Mouse (Mus musculus): Measurements from ENCODE around the gene Fasn.
A peak's percentile ranks its signal among the peaks of the same experiment; 100 is the strongest.
"Not testable (repeated sequence)": the region's sequence is repeated elsewhere in the genome, so short reads cannot be mapped to it uniquely, and the experiment has no call there.

The Fasn gene

DNA sequence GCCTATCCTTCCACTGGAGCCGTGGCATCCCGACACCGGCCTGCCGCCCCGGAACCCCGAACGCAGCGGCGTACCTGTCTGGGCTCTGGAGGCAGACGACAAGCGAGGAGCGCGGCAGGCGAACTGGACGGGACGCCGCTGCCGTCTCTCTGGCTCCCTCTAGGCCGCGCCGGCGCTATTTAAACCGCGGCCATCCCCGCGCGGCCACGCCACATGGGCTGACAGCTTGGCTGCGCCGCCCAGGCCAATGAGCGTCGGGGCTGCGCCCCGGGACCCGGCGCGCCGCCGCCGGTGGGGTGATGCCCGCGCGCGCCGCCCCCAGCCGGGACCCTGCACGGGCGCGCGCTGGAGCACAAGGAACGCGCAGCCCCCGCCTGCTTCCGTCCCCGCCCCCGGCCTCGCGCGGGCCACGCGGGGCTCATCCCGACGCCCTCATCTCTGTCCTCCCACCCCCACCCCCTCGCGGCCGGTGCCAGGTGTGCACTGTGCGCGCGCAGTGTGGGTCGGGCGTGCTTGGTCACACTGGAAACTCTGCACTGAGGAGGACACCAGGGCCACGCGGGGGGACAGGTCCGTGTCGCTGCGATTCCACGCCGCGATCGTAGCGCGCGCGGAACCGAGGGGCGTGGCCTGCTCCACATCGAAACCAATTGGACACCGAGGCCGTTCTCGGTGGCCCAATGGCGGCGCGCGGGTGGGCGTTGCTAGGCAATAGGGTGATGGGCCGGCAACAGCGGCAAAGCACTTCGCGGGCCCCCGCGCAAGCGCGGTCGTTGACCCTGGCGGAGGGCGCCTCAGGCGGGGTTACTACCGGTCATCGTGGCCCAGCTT is at the start of gene Fasn:
Gene Fasn (minus strand): TSS at position 592 of the 831 bp plus-strand sequence.
- DNase-seq (ENCODE audit: low read depth, low spot score): peak; percentile 96

DNA sequence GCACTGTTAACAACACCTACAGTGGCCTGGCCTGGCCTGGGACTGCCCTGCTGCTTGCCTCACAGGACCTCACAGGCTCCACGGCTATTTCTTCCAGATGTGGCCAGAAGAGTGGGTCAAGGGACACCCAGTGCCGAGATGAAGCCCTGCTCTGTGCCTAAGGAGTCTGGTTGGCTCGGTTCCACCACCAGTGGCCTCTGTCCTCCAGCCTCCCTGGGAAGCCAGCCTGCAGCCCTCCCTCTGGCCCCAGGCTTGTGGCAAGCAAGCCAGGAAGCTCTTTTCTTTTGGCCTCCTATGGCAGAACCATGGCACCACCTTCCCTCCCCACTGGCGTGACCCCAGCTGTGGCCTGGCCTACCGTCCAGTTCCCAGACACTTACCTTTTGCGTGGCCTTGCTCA is 48.9 kb upstream of the Fasn start:
- no peak for DNase-seq (ENCODE audit: low read depth, low spot score)

DNA sequence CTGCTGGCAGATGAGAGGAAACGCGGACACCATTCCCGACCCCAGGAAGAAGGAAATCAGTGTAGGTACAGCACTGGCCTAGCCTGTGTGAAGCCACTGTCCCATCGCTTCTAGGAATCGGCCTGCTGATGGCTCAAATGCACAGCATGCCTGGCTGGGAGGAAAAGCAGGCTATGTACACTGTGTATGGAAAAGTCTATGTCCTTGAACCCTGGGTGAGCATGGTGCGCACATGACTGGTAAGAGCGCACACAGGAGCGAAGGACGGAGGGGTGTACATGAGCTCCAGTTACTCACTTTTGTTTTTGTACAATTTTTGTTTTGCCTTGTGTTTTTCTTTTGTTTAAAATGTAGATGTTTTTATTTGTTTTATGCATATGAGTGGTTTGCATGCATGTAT is 47.2 kb upstream of the Fasn start:
- DNase-seq (ENCODE audit: low read depth, low spot score): no peak

DNA sequence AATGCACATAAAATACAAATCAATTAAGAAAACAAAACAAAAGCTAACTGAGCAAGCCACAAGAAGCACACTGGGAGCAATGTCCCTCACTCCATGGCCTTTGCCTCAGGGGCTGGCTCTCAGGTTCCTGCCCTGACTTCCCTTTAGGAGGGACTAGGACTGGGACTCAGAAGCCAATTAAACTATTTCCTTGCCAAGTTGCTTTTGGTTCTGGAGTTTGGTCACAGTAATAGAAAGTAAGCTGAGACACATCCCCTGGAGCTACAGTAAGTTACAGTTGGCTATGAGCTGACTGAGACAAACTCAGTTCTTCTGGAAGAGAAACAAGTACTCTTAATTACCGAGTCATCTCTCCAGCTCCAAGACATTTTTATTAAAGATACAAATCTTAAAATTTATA is 41.5 kb upstream of the Fasn start:
- DNase-seq (ENCODE audit: low read depth, low spot score): no peak

DNA sequence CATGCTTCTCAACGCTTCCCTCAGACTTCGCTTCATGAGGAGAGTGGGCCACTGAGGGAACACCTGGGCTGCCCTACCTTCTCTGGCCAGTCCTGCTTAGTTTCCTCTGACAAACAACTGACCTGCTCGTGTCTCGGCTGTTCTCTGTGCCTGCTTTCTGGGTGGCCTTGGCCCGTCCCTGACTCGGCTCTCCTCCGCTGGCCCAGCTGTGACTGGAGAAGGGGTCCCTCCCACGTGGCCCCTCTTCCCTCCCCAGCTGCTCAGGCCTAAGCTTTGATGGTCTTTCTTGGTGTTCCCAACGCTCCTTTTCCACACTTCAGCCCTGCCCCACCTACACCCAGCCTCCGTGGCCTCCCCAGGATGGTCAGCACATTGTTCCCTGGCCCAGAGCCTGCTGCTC is 38.5 kb upstream of the Fasn start:
- no peak for DNase-seq (ENCODE audit: low read depth, low spot score)

DNA sequence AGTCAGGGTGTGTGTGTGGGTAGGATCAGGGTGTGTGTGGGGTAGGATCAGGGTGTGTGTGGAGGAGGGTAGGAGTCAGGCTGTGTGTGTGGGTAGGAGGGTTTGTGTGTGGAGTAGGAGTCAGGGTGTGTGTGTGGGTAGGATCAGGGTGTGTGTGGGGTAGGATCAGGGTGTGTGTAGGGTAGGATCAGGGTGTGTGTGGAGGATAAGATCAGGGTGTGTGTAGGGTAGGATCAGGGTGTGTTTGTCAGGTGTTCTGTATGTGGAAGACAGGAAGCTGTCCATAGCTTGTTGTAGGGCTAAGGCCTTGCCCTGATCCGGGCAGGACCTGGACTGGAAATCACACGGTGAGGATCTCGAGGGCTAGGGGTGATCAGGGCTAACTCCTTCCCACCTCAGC is 31.6 kb upstream of the Fasn start:
- DNase-seq (ENCODE audit: low read depth, low spot score): not testable (repeated sequence)

DNA sequence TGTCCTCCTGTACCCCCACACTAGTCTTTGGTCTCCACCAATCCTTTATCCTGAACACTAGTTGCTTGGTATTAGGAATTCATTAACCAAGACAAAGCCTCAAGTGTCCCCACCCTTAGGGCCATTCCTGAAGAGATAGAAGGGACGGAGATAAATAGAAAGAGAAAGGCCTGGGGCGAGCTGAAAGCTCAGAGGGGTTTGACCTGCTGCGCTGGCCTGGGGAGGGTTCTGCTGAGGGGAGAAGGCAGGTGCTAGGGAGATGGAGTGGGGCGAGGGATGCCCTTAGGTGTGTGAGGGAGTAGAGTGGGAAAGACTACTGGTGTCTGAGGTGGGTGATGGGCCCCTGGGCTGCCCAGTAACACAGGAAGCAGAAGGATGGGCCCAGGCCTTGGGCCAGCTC is 29.4 kb upstream of the Fasn start:
- peak; percentile 33 for DNase-seq (ENCODE audit: low read depth, low spot score)

DNA sequence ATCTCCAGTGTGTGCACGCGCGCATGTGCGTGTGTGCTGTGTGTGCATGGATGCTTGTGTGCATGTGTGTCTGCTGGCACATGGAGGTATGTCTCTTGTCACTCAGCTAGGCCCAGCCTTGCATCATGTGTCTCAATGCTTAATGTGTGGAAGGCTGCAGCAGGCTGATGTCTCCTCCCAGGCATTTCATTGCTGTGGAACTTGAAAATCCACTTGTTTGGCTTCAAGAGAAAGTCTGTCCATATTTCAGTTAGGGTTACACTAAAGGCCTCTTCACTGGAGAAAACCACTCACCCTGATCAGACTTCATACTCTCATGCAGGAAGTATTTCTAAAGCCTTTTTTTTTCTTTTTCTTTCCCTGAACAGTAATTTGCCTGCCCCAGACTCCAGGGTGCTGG is 28.8 kb upstream of the Fasn start:
- DNase-seq (ENCODE audit: low read depth, low spot score): peak; percentile 19

DNA sequence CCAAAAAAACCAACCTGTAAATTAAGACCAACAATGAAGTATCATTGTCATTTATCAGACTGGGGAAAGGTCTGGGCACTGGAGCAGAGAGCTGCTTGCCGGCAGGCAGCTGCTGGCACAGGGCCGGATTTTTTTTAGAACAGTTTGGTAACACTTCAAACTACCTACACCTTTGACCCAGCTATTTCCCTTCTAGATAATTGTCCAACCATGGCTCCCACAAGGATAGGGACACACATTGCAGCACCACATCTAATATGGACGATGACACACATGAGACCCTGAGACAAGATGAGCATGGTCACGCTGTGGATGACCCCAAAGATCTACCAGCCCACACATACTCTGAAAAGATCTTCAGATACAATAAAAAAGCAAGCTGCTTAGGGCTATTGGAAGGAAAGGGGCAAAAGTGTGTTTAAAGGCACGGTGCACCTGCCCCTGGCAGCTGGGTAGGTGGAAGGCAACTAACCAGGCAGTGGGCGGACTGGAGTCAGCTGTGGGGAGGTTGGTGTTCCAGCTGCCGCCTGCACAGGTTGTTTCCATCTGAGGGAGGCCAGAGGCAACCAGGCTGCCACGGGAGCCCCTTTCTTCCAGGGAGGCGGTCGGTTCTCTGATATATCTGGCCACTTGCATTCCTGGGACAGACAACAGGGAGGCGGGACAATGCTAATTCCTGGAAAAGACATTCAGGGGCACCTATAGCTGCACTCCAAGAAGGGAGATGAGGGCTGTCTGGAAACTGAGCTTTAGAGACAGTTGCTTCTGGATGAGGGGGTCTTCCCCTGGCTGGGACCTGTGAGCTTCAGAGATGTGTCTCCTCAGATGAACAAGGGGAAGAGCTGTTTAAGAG is 28.0 kb upstream of the Fasn start:
- DNase-seq (ENCODE audit: low read depth, low spot score): peak; percentile 84

DNA sequence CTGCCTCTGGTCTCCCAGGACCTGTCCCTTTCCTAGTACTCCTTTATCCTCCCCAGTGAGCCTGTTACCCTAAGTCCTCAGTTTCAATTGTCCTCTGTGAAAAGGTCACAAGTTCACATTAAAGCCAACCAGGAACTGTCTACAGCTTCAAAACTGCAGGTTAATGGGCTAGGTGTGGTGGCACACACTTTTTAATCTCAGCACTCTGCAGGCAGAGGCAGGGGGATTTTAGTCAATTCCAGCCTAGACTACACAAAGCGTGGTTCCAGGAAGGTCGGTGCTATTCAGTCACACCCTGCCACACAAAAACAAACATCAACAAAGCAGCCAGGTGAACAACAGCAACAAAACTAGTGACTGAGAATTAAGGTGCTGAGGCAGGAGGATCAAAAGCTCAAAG is 27.2 kb upstream of the Fasn start:
- DNase-seq (ENCODE audit: low read depth, low spot score): peak; percentile 74

DNA sequence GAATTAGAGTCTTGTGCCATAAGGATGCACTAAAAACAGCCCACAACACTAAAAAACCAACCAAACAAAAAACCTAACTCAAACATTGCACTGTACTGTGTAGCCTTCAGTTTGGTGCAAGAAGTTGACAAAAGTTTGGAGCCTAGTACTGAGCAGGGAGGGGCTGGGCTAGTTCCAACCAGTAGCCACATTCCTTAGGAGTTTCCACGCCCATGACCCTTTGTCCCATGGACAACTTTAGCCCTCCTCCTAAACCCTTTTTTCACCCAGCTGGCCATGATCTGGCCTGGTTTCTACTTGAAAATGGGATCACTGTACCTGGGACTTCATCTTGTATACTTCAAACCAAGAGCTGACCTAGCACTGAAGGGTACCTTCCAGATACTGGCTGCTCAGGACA is 26.8 kb upstream of the Fasn start:
- DNase-seq (ENCODE audit: low read depth, low spot score): peak; percentile 92

DNA sequence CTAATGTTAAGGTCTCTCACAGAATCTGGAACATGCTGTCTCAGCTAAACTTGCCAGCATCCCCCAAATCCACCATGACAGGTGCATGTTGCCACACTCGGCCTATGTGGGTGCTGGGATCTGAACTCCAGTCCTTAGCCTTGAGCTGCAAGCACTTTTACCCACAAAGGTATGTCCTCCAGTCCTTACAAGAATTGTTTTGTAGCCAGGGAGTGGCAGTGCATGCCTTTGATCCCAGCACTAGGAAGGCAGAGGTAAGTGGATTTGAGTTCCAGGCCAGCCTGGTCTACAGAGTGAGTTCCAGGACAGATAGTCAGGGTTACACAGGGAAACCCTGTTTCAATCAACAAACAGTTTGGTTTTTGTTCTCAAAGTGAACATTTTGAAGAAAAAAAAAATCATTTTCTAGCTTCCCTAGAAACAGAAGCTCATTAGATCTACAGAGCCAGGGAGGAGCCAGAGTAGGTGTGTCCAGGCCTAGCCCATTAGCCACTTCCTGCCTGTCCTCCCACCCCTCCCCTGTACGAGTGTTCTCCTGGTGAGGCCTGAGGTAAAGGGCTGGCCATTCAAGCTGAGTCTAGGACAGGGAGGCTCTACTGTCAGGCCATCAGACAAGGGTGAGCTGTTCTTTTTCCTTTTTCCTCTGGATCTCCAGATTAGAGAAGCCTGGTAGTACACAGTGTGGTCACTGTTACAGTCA is 26.1 kb upstream of the Fasn start:
- peak; percentile 70 for DNase-seq (ENCODE audit: low read depth, low spot score)

DNA sequence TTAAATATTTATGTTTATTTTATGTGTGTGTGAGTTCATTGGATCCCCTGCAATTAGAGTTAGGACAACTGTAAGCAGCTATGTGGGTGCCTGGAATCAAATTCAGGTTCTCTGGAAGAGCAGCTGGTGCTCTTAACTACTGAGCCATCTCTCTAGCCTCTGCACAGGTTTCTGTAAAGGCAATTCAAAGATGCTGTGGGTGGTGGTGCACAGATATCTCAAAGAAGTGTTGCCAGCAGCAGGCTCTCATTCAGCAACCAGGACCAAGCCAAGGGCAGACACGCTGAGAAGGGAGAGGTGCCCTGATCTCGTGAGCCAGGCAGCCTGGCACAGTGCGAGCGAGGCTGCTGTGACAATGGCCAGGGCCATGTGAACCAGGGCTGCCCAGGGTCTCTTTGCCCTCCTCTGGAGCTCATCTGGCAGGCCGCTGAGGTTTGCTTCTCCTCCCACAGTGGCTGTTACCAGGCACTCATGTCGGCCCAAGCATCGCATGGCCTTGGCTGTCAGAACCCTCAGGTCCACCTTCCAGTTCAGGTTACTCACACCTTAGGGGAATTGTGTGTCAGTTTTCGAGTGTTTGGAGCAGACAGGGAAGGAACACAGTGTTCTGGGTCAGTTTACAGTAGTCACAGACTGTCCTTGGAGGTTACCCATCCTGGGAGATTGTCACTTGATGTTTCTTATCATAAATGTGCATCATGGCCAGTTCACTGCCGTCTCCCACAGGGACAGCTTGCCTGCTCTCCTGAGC is 22.6 kb upstream of the Fasn start:
- no peak for DNase-seq (ENCODE audit: low read depth, low spot score)

DNA sequence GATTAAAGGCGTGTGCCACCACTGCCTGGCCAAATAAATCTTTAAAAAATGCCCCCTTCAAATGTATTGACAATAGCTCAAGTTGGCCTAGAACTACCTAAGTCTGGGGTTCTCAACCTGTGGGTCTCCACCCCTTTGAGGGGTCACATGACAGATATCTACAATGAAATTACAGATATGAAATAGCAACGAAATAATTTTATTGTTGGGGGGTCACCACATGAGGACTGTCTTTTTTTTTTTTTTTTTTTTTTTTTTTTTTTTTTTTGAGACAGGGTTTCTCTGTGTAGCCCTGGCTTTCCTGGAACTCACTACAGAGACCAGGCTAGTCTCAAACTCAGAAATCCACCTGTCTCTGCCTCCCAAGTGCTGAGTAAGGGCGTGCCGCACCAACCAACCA is 20.0 kb upstream of the Fasn start:
- no peak for DNase-seq (ENCODE audit: low read depth, low spot score)

DNA sequence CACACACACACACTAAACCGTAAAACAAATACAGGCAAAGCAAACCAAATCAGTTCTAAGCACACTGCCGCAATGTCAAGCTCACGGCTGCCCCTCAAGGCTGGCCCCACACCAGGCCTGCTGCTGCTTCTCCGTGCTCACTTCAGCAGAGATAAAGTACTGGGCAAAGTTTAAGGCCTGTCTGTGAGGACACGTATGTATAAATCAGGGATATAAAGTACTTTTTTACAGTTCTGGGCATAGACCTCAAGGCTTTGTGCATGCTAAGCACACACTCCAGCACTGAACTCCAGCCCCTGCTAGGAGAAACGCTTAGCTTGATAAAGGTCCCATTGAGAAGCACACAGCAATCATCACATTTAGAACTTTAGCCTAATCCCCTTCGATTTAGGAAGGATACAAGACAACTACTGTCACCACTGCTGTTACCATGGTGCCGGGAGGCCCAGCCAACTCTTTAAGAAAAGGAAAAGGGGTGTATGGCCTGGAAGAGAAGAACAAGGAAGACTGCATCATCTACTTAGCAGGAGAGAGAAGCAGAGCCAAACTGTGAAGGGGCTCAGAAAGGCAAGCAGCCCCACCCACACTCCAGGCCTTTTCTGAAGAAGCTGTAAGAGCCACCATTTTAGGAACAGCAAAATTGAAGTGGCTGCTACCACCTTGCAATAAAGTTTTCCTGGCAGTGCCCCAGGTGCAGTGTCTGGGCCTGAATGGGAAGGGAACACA is 9.4 kb upstream of the Fasn start:
- DNase-seq (ENCODE audit: low read depth, low spot score): peak; percentile 52

DNA sequence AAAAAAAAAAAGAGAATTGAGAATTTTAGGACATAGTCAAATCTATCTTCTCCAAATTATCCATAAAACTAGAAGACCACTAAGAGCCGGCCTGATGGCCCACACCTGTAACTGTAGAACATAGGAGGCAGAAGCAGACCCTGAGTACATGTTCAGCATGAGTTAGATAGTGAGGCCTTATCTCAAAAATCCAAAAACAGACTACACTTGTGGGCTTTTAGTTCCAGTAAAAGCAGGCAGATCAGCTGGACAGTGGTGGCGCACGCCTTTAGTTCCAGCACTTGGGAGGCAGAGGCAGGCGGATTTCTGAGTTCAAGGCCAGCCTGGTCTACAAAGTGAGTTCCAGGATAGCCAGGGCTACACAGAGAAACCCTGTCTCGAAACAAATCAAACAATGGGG is 8.6 kb upstream of the Fasn start:
- not testable (repeated sequence) for DNase-seq (ENCODE audit: low read depth, low spot score)

DNA sequence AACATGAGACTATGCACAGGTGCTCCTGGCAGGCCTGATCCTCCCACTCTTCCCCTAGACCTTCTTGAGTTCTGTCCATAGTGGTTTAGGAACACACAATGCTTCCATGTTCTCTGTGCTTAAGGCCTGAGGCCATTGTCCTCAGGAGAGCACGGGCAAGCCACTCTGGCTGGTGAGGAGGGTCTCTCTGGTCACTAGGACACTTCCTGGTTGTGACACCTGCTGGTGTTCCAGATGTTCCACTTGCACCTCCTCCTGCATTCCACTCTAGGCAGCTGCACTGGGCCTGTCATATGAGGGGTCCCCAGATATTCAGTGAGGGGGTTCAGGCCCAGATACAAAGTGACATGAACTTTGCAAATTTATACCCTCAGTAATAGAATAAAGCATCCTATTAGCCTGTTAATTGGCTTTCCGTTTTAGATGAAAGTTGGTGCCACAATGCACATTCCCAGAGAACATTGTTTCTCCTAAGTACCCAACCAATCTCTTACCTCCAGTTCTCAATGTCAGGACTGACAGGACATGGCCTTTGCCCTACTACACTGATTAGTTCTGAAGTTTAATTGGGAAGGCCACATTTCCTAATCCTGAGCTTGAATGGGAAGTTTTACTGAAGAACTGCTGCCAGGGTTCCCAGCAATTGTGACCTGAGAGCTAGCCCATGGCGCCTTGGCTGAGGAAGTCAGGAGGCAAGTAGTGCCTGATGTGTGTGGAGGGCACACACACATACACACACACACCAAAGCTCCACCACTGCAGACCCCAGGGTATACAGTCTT is 7.5 kb upstream of the Fasn start:
- DNase-seq (ENCODE audit: low read depth, low spot score): no peak

DNA sequence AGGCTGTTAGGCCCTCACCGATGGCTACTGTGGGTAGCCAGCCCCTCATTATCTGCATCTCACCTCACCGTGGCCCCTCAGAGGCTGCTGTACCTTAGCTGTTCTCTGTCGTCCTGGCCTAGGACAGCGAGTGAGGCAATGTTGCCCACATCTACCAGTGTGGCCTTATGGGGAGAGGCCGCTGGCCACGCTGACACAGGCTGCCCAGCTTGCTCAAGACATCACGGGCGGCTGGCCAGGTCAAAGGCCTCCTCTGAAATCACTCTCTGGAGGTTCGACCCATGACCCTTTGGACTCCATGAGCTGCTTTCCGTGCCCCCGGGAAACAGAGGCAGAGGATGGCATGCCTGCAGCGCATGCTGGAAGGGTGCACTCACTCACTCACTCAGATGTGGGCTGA is 6.3 kb upstream of the Fasn start:
- DNase-seq (ENCODE audit: low read depth, low spot score): no peak

DNA sequence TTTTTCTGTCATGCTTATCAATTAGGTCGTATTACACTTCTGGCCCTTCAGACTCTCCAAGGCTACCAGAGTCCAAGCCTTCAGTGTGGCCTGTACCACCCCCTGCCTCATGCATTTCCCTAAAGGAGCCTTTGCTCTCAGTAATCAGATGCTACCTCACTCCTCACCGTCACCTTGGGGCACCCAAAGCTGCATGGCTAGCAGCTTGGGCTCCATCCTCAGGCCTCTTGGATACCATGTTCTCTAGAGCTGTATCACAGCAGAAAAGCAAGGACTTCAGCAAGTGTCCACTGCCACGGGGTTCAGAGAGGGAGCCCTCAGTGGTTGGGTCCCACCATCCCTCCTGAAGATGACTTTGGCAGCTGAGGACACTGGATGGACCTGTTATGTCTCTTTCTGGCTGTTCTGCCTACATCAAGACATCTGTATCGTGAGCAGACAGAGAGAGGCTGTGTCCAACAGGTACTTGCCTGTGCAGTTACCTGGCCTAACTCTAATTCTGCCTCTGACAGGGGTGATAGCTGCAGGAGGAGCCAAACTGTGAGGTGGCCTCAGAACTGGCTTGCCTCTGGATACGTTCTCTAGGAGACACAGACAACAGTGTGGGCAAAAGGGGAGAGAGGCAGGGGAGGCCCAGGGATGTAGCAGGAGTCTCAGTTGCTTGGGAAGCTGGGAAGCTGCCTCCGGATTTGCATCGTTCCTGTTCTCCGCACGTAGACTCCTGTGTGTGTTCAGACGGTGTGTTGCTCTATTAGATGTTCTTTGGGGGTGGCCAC is 5.6 kb upstream of the Fasn start:
- DNase-seq (ENCODE audit: low read depth, low spot score): no peak
